Mouse (Mus musculus) testis, adult 2 months (tissue): Measurements from ENCODE around the gene Rnf19b.
A peak's percentile ranks its signal among the peaks of the same experiment; 100 is the strongest.

Source experiments
- CTCF ChIP-seq: fragments of 200-500 bp; IDR thresholded peaks from 2 replicates; pipeline ENCODE4 v1.5.1; 2012; ENCODE audit warnings: low read depth, mild to moderate bottlenecking, inconsistent platforms, low read length, moderate library complexity; ENCODE audit not compliant: control insufficient read depth, insufficient read depth, insufficient replicate concordance
- POLR2A ChIP-seq: fragments of 200-500 bp; IDR thresholded peaks from 2 replicates; pipeline ENCODE4 v1.6.1; 2012; ENCODE audit warnings: low read depth, mild to moderate bottlenecking, inconsistent platforms, low read length, moderate library complexity; ENCODE audit not compliant: control insufficient read depth

DNA sequence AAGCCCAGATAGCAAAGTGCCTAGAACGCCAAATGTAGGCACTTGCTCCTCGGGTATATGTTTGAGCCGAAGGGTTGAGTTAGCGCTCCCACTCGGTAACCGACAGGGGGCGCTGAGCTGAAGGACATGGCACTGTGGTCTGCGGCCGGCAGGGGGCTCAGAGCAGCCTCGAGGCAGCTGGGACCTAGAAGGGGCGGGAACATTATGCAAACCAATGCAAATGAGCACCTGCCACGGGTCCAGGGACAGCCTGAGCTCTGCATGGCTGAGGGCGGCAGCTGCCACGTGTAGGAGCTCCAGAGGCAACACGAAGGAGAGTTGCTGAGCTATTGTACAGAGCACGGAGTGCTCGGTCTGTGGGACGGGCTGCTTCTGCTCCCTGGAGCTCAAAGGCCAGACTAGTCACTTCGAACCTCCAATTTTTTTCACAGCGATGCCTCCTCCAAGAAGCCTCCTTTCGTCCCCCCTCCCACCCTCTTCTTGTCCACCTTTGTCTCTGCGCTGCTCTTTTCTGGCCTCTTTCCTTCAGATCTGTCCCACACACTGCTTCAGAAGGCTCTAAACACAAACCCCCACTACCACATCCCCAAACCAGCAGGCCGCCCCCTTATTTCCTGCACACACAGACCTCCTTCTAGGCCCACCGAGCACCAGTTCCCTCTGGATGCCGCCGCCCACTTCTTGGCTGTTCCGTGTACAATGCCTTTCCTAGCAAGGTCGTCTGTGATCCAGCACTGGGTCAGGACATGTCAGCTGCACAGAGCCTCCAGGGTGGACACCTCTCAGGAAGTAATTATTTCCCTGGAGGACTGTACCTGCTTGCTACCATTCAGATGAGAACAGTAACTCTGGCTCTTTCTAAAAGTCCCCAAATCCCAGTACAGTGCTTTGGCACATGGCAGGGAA is 55.3 kb downstream of the Rnf19b start:
- peak; percentile 93 for TF ChIP-seq CTCF
- no peak for TF ChIP-seq POLR2A
